Mouse (Mus musculus): Measurements from ENCODE around the gene H2afx. TPM values are rescaled to one million over a fixed set of nuclear protein-coding genes. Genes with fewer than 3 reads are reported as not detected.
"Not testable (repeated sequence)": the region's sequence is repeated elsewhere in the genome, so short reads cannot be mapped to it uniquely, and the experiment has no call there.

H2afx gene
- total and polyA plus RNA-seq, 2 experiments from 2014 or later: 123 to 272 TPM

GRCm38 (mm10) chr9:44324147-44324546 is 10.3 kb upstream of the H2afx start:
- Histone ChIP-seq H3K36me3 (ENCODE audit: insufficient read depth, low read length) (no peaks in the 10 kb centered on the region), H3K4me1 (ENCODE audit: insufficient read depth, low read length) (peaks cover 10% of the 10 kb centered on the region; the same call in 1 of the 2 replicates), H3K9me3 (ENCODE audit: low read length) (no peaks in the 10 kb centered on the region), H3K4me2 (ENCODE audit: low read depth, low read length) (no peak overlapping the region), H3K4me3 (ENCODE audit: low read length) (no peak overlapping the region), H3K9ac (replicated peaks; ENCODE audit: low read length) (no peak overlapping the region), H3K27me3 (ENCODE audit: insufficient read depth, low read length) (no peaks in the 10 kb centered on the region), H3K27ac (no peak overlapping the region)
- TF ChIP-seq CTCF (IDR thresholded peaks at IDR 0.05; ENCODE audit: low read depth): no peak
- 81% methylated on average over 6 of the region's 6 CpGs for WGBS
- DNase-seq (ENCODE audit: low spot score): no peak
- ATAC-seq: no peak

DNA sequence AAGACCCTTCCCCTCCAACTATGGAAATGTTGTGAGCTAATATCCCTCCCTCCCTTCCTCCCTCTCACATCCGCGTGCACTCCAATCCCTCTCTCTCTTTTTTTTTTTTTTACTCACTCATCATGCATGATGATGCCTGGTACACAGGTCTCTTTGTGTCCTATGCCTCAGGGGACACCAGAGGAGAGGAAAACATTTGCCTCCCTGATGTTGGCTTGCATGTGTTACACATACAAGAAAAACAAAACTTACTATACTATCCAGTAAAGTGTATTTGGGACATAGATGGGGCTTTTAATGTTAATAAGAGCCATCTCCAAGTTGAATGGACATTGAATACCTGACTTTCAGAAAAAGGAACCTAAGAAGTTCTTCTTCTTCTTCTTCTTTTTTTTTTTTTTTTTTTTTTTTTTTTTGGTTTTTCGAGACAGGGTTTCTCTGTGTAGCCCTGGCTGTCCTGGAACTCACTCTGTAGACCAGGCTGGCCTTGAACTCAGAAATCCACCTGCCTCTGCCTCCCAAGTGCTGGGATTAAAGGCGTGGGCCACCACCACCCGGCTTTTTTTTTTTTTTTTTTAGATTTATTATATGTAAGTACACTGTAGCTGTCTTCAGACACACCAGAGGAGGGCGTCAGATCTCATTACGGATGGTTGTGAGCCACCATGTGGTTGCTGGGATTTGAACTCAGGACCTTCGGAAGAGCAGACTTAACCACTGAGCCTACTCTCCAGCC is 9.3 kb upstream of the H2afx start:
- H3K36me3 ChIP-seq (ENCODE audit: insufficient read depth, low read length); H3K9me3 ChIP-seq (ENCODE audit: low read length); ATAC-seq; DNase-seq (ENCODE audit: low spot score); H3K4me3 ChIP-seq (ENCODE audit: low read length); H3K9ac ChIP-seq (replicated peaks; ENCODE audit: low read length); H3K4me1 ChIP-seq (ENCODE audit: insufficient read depth, low read length); H3K27me3 ChIP-seq (ENCODE audit: insufficient read depth, low read length): not testable (repeated sequence)
- Histone ChIP-seq H3K4me2 (ENCODE audit: low read depth, low read length) (peak overlapping the region; percentile 76), H3K27ac (peak overlapping the region; percentile 85; the same call in 1 of the 2 replicates)
- 59% methylated on average over 7 of the region's 8 CpGs for WGBS

DNA sequence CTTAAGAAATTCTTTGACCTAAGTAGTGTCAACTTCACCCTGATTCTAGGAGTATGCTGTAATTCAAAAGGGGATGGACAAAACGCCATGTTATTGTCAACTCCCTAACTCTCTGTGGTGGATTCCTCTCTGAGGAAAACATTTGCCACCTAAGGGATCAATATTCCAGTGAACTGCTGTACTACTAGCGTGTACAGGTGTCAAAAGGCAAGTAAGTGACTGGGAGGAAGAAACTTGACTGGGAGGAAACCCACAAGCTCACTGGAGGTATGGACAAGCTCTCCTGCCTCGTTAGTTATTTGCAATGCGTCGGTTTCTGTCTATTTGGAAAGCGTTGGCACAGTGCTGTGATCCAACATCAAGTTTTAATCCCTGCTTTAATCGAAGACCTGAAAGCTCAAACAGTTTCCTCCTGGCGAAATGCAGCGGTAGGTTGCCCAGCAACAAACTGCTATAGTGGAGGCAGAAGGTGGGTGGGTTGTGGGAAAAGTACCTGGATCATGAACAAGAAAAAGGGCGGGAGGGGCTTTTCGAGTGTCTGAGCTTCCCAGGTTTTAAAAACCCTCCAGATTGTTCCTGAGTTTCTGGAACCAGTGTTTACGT is 8.6 kb upstream of the H2afx start, which contains the start of gene Dpagt1:
Gene Dpagt1, plus strand, starts transcription at position 252 of the 603 bp plus-strand sequence.
- no peak for TF ChIP-seq CTCF (IDR thresholded peaks at IDR 0.05; ENCODE audit: low read depth)
- Histone ChIP-seq H3K4me1 (ENCODE audit: insufficient read depth, low read length) (0 out of 2 replicates have a peak, but pooled peaks cover 10% of the 10 kb centered on the region), H3K36me3 (ENCODE audit: insufficient read depth, low read length) (peaks cover 11% of the 10 kb centered on the region; the same call in 1 of the 2 replicates), H3K9ac (replicated peaks; ENCODE audit: low read length) (peak within 1 kb of the TSS; percentile 80), H3K27ac (peak within 1 kb of the TSS; percentile 85), H3K9me3 (ENCODE audit: low read length) (no peaks in the 10 kb centered on the region), H3K4me3 (ENCODE audit: low read length) (peak within 1 kb of the TSS; percentile 84), H3K4me2 (ENCODE audit: low read depth, low read length) (peak within 1 kb of the TSS; percentile 76), H3K27me3 (ENCODE audit: insufficient read depth, low read length) (no peaks in the 10 kb centered on the region)
- no peak for DNase-seq (ENCODE audit: low spot score)
- WGBS: 3% methylated on average over 12 of the region's 12 CpGs
- 0 out of 2 replicates have a peak, but pooled peaks have one; percentile 31 for ATAC-seq

GRCm38 (mm10) chr9:44326371-44327063 is 8.0 kb upstream of the H2afx start:
- peak overlapping the region; percentile 80 for H3K9ac ChIP-seq (replicated peaks; ENCODE audit: low read length)
- WGBS: under 1% methylated on average over 38 of the region's 38 CpGs
- peak; percentile 95 for ATAC-seq
- H3K27ac ChIP-seq: peak overlapping the region; percentile 85
- H3K4me3 ChIP-seq (ENCODE audit: low read length): peak overlapping the region; percentile 84
- peak overlapping the region; percentile 76 for H3K4me2 ChIP-seq (ENCODE audit: low read depth, low read length)
- peaks cover 17% of the 10 kb centered on the region; the same call in 1 of the 2 replicates for H3K36me3 ChIP-seq (ENCODE audit: insufficient read depth, low read length)
- DNase-seq (ENCODE audit: low spot score): peak; percentile 91
- 0 out of 2 replicates have a peak, but pooled peaks cover 10% of the 10 kb centered on the region for H3K4me1 ChIP-seq (ENCODE audit: insufficient read depth, low read length)
- no peaks in the 10 kb centered on the region for H3K9me3 ChIP-seq (ENCODE audit: low read length)
- H3K27me3 ChIP-seq (ENCODE audit: insufficient read depth, low read length): no peaks in the 10 kb centered on the region
- no peak for TF ChIP-seq CTCF (IDR thresholded peaks at IDR 0.05; ENCODE audit: low read depth)

GRCm38 (mm10) chr9:44327064-44327711 is 7.3 kb upstream of the H2afx start:
- peak overlapping the region; percentile 84 for H3K4me3 ChIP-seq (ENCODE audit: low read length)
- WGBS: under 1% methylated on average over 22 of the region's 22 CpGs
- no peaks in the 10 kb centered on the region for H3K9me3 ChIP-seq (ENCODE audit: low read length)
- peak overlapping the region; percentile 85 for H3K27ac ChIP-seq
- peak; percentile 28 for ATAC-seq
- H3K9ac ChIP-seq (replicated peaks; ENCODE audit: low read length): peak overlapping the region; percentile 80
- H3K36me3 ChIP-seq (ENCODE audit: insufficient read depth, low read length): peaks cover 23% of the 10 kb centered on the region; the same call in 1 of the 2 replicates
- peak overlapping the region; percentile 76 for H3K4me2 ChIP-seq (ENCODE audit: low read depth, low read length)
- DNase-seq (ENCODE audit: low spot score): no peak
- H3K27me3 ChIP-seq (ENCODE audit: insufficient read depth, low read length): no peaks in the 10 kb centered on the region
- H3K4me1 ChIP-seq (ENCODE audit: insufficient read depth, low read length): 0 out of 2 replicates have a peak, but pooled peaks cover 10% of the 10 kb centered on the region
- TF ChIP-seq CTCF (IDR thresholded peaks at IDR 0.05; ENCODE audit: low read depth): no peak

DNA sequence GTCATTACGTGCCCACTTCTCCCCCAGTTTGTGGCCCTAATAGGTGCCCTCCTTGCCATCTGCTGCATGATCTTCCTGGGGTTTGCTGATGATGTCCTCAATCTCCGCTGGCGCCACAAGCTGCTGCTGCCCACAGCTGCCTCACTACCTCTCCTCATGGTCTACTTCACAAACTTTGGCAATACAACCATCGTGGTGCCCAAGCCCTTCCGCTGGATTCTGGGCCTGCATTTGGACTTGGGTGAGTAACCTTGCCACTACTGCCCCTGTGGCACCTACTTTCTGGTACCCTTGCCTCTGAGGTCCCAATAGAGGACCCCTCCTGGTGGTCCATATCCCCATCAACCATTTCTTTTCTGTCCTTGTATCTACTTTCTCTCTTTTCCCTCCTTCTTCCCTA is 6.6 kb upstream of the H2afx start:
- Histone ChIP-seq H3K9ac (replicated peaks; ENCODE audit: low read length) (no peak overlapping the region), H3K27ac (no peak overlapping the region), H3K4me3 (ENCODE audit: low read length) (no peak overlapping the region; the same call in 1 of the 2 replicates), H3K36me3 (ENCODE audit: insufficient read depth, low read length) (peaks cover 30% of the 10 kb centered on the region), H3K4me1 (ENCODE audit: insufficient read depth, low read length) (0 out of 2 replicates have a peak, but pooled peaks cover 10% of the 10 kb centered on the region), H3K9me3 (ENCODE audit: low read length) (no peaks in the 10 kb centered on the region), H3K4me2 (ENCODE audit: low read depth, low read length) (peak overlapping the region; percentile 76), H3K27me3 (ENCODE audit: insufficient read depth, low read length) (no peaks in the 10 kb centered on the region)
- 84% methylated on average over 5 of the region's 5 CpGs for WGBS
- no peak for TF ChIP-seq CTCF (IDR thresholded peaks at IDR 0.05; ENCODE audit: low read depth)
- ATAC-seq: no peak
- no peak for DNase-seq (ENCODE audit: low spot score)
